Mouse (Mus musculus): ENCODE measurements at regions not wholly inside any gene's neighbourhood (a gene's known extent, or its start where the extent isn't known, plus 50 kb on each side); places are given as distances from the start of the nearest gene placed in this dataset.

DNA sequence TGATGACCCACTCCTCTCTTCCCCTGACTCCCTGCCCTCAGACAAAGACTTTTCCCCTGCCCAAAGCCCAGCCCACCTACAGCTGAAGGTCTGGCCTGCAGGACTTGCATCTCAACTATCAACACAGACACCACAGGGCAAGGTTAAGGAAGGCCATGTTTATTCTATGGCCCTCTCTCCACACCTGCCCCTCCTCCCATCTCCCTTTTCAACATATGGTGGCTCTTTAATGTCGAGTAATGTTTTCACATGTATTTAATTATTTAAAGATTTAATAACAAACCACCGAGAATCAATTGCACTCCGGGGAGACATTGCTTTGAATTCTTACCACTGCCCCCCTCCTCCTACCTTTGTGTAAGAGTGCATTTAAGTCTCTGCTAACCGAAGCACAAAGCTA lies 273.6 kb downstream of the Lrig3 start:
- Histone ChIP-seq H3K4me2 (replicated peaks; ENCODE audit: low read depth, low read length, severe bottlenecking) (no peak overlapping the region), H3K9me3 (ENCODE audit: control insufficient read depth, low read length) (no peaks in the 10 kb centered on the region), H3K36me3 (ENCODE audit: control insufficient read depth, insufficient read depth, low read length) (no peaks in the 10 kb centered on the region), H3K9ac (ENCODE audit: low read depth, low read length, severe bottlenecking) (no peak overlapping the region), H3K4me3 (replicated peaks; ENCODE audit: low read length) (no peak overlapping the region), H3K4me1 (ENCODE audit: control insufficient read depth, insufficient read depth, low read length) (no peaks in the 10 kb centered on the region), H3K27ac (replicated peaks; ENCODE audit: low read depth, low read length) (no peak overlapping the region), H3K27me3 (ENCODE audit: control insufficient read depth, insufficient read depth, low read length) (no peaks in the 10 kb centered on the region)
- 16% methylated on average over 4 of the region's 4 CpGs for WGBS
- no peak for TF ChIP-seq POLR2A (IDR thresholded peaks at IDR 0.05; ENCODE audit: borderline replicate concordance, extremely low read depth, insufficient read depth, insufficient read length)
- ATAC-seq (ENCODE audit: low FRiP score, low read depth) (no peak), DNase-seq (ENCODE audit: low spot score) (no peak)

Small RNA genes in the stretch of these regions (microRNA-seq; reads per million reads assigned to microRNA genes)
- gene Mir378d, result 6.2 reads per million, percentile 17 among the genes with 10 or more reads in this experiment
